Mouse (Mus musculus): ENCODE measurements at regions not wholly inside any gene's neighbourhood (a gene's known extent, or its start where the extent isn't known, plus 50 kb on each side); places are given as distances from the start of the nearest gene placed in this dataset.
A peak's percentile ranks its signal among the peaks of the same experiment; 100 is the strongest.
"Not testable (repeated sequence)": the region's sequence is repeated elsewhere in the genome, so short reads cannot be mapped to it uniquely, and the experiment has no call there.

- peak; percentile 30 for DNase-seq (ENCODE audit: low spot score)
- Histone ChIP-seq H3K27me3 (ENCODE audit: control insufficient read depth, insufficient read depth, low read length) (no peaks in the 10 kb centered on the region), H3K36me3 (replicated peaks; ENCODE audit: control insufficient read depth, insufficient read depth, low read depth, low read length) (no peaks in the 10 kb centered on the region), H3K27ac (replicated peaks; ENCODE audit: low read depth, low read length) (no peak overlapping the region), H3K4me2 (ENCODE audit: low read depth, low read length) (no peak overlapping the region), H3K4me1 (ENCODE audit: control insufficient read depth, insufficient read depth, low read length) (no peaks in the 10 kb centered on the region), H3K4me3 (ENCODE audit: low read depth, low read length) (no peak overlapping the region), H3K9me3 (replicated peaks; ENCODE audit: control insufficient read depth, low read length) (no peaks in the 10 kb centered on the region), H3K9ac (replicated peaks; ENCODE audit: low read length) (no peak overlapping the region)
- 0 out of 2 replicates have a peak, but pooled peaks have one; percentile 56 for ATAC-seq (replicated peaks; ENCODE audit: insufficient number of reproducible peaks, low FRiP score, low TSS enrichment, low read depth)
- 66% methylated on average over 2 of the region's 2 CpGs for WGBS
These were observed 809.4 kb upstream of the Gm12353 start for GRCm38 (mm10) chr4:18795740-18796394.

DNA sequence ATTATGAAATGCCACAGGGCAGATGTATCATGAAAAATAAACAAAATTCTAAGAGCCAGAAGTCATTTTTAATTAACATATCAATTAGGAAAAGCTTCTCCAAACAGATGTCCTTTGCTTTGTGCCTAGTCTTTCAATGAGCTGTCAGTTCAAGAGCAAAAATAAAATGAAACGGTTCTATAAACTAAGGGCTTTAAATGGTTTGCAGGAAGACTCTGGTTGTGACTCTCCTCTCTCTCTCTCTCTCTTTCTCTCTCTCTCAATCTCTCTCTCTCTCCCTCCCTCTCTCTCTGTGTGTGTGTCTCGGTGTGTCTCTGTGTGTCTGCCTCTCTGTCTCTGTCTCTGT is 808.9 kb upstream of the Gm12353 start:
- ATAC-seq (replicated peaks; ENCODE audit: insufficient number of reproducible peaks, low FRiP score, low TSS enrichment, low read depth) (no peak), DNase-seq (ENCODE audit: low spot score) (no peak)
- Histone ChIP-seq H3K4me2 (ENCODE audit: low read depth, low read length) (no peak overlapping the region), H3K4me3 (ENCODE audit: low read depth, low read length) (no peak overlapping the region), H3K27me3 (ENCODE audit: control insufficient read depth, insufficient read depth, low read length) (no peaks in the 10 kb centered on the region), H3K36me3 (replicated peaks; ENCODE audit: control insufficient read depth, insufficient read depth, low read depth, low read length) (no peaks in the 10 kb centered on the region), H3K9ac (replicated peaks; ENCODE audit: low read length) (no peak overlapping the region), H3K9me3 (replicated peaks; ENCODE audit: control insufficient read depth, low read length) (no peaks in the 10 kb centered on the region), H3K4me1 (ENCODE audit: control insufficient read depth, insufficient read depth, low read length) (no peaks in the 10 kb centered on the region), H3K27ac (replicated peaks; ENCODE audit: low read depth, low read length) (no peak overlapping the region)
- WGBS = 64% methylated on average over 2 of the region's 2 CpGs

- ATAC-seq (replicated peaks; ENCODE audit: insufficient number of reproducible peaks, low FRiP score, low TSS enrichment, low read depth) = not testable (repeated sequence)
- WGBS = 89% methylated on average over 5 of the region's 5 CpGs
These were observed 802.1 kb upstream of the Gm12353 start for GRCm38 (mm10) chr4:18803109-18803508.

More at GRCm38 (mm10) chr4:18803109-18803508, 802.1 kb upstream of the Gm12353 start:
- H3K9me3 ChIP-seq (replicated peaks; ENCODE audit: control insufficient read depth, low read length); H3K27me3 ChIP-seq (ENCODE audit: control insufficient read depth, insufficient read depth, low read length); H3K9ac ChIP-seq (replicated peaks; ENCODE audit: low read length); H3K4me3 ChIP-seq (ENCODE audit: low read depth, low read length); H3K27ac ChIP-seq (replicated peaks; ENCODE audit: low read depth, low read length); H3K4me1 ChIP-seq (ENCODE audit: control insufficient read depth, insufficient read depth, low read length); DNase-seq (ENCODE audit: low spot score); H3K36me3 ChIP-seq (replicated peaks; ENCODE audit: control insufficient read depth, insufficient read depth, low read depth, low read length); H3K4me2 ChIP-seq (ENCODE audit: low read depth, low read length): not testable (repeated sequence)
